Mouse (Mus musculus) adipocyte (in vitro differentiated cells): ENCODE measurements around the gene Rbm28.
"Not testable (repeated sequence)": the region's sequence is repeated elsewhere in the genome, so short reads cannot be mapped to it uniquely, and the experiment has no call there.

Experiments
- DNase-seq: peaks from one replicate; pipeline ENCODE4 v3.0.0-alpha.2; 2016; ENCODE audit warnings: low spot score

The Rbm28 gene

DNA sequence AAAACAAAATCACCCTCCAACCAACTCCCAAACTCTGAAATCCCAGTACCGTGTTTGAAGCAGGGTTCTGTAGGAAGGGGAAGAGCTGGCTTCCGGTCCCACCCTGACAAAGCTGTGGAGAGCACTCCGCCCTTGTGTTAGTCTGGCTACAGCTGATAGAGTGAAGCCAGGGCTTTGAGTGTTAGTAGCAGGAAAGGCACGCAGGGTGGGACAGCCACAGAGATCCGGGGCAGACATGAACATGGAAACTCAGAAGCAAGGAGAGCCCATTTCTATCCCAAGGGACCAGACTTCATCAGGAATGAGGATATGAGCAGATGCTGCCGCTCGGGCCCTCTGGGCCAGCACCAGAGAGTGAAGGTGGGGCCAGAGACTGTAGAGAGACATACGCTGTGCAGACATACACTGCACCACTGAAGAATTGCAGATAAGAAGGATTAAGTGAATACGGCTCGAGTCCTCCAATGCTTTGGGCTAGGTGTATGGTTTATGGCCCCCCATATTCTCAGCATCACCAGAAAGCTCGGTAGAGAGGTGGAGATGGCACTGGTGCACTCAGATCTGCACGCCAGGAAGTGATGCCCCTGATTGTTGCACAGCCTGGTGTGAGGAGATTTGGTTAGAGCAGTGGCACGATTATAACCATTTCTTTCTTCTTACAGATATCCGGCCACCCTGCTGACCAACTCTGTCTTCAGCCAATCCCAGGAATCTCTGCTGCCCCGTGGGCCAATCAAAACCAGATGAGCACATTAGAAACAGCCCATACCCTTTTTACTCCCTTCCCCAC is 29.4 kb upstream of the Rbm28 start:
- no peak for DNase-seq

DNA sequence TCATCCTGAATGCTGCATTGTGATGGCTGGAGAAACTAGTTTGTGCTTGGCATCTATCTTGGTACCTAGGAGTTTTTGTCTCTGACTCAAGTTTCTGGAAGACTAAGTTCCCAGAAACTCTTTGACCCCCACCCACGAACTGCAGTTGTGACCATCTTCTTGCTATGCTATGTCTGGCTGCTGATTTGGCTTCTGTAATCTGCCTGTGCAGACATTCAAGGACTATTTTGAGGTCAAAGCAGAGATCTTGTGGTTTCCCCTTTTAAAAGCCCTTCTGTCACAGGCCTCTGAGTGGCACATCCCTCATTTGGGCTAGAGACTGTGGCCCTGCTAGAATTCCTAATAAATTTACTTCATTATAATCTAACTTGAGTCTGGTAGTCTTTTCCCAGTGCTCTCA is 23.1 kb upstream of the Rbm28 start:
- no peak for DNase-seq

DNA sequence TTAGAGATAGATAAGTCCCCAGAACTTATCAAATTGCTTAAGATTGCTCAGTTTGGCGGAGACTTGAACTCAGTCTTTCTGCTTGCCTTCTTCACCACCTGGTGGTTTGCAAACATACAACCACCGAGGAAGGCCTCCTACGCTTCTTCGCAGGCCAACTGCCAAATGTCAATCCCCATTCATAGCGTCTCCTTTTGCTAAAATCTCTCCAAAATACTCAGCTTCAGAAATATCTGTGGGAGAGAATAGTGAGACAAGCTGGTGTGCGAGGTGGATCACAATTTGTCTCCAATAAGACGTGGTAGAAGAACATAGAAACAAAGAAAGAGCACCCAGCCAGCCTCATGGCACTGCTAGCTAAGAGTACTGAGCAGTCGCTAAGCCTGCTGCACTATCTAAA is 15.0 kb upstream of the Rbm28 start:
- DNase-seq, result no peak

DNA sequence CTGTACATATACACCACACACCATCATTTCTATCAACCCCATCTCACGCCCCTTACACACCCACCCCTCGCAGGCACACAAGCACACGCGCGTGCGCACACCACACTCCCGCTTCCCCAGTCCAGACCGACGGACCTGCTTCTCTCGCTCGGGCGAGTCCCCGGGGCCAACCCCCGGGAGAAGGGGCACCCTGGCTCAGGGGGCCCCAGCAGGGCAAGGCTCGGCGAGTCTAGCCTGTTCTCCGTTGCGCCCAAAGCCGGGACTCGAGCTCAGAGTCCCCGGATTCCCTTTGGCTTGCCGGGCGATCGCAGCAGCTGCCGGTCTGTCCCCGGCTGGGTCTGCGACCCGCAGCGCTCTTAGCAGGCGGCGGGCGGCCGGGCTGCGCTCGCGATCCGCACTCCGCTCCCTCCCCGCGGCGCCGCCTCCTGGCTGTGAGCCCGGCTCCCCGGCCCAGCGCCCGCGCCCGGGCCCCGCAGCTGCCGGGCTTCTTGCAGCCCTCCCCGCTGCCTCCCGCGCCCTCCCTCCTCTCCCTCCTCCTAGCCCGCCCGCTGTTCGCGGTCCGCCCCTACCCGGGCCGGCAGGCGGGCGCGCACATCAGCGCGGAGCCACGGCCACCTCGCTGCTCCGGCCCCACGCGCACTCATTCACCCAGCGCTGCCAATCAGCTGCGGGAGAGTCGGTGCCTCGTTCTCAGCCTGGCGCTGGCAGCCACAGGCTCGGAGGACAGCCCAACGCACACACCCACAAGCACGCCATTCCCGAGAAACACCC is 14.3 kb upstream of the Rbm28 start, which contains the start of gene Prrt4:
TSS of gene Prrt4 (minus strand) at position 697 of the 771 bp plus-strand sequence.
- no peak for DNase-seq

DNA sequence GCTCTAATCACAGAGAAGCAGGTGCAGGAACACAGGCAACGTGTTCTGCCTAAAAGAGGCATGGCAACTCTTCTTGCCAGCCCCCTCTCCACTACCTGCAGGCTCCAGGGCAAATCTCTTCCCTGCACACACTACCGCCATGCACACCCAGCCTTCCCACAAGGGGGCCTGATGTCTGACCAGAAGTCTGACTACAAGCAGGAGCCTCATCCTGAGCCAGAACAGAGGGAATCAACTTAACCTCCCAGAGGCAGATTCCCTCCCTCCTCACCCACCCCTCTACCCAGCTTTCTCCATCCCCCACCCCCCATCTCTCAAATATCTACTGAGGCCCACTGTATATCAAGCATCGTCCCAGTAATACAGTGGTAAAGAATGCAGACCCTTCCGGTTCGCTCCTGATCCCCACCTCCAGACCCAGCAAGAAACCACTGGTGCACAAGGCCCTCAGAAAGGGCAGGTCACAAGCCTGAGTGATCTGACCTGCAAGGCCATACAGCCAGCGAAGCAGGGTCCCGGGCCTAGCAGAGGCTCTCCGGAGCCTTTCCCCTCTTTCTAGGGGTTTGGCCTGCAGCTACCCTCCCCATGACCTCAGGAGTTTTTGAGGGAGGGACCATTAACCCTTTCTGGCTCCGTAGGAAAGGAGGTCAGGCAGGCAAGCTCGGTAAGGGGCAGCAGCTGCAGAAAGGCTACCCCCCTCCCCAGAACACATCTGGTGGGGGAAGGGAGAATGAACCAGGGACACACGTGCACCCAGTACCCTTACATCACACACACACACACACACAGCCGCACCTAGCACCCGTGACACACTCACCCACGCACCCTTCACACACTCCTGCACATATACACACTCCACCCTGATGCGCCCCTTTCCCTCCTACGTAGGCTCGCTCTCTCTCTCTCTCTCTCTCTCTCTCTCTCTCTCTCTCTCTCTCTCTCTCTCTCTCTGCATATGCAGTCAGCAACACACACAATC is 13.4 kb upstream of the Rbm28 start:
- no peak for DNase-seq

DNA sequence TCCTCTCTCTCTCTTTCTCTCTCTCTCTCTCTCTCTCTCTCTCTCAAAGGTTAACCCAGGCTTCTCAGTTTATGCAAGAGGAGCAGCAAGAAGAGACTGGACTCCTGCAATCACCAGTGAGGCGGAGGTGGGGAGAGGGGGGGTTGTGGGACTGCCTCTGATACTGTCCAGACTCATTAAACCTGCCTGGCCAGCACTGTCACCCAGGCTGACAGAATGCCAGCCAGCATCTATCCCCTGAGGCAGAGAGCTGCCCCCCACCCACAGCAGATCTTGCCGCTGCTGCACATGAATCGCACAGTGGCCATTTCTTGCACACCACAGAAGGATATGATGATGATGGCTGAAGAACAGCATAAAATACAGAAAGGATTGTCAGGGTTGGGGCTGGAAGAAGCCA is 10.3 kb upstream of the Rbm28 start:
- no peak for DNase-seq

DNA sequence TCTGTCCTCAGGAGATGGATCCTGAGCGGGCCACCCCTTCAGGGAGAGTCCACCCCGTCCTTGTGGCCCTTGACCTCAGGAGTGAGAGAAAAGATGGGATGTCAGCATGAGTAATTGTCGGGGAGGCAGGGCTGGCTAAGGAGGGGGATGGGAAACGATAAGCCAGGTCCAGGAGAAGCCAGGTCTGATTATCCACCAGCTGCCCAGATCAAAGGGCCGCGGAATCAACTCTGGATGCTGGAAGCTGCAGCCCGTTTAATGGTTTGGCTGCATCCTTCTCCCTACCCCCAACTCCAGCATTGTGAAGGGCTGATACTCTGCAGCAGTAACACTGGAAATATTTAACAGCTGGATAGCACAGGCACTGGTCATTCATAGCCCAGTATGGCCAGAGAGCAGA is 9.6 kb upstream of the Rbm28 start:
- DNase-seq, result no peak

DNA sequence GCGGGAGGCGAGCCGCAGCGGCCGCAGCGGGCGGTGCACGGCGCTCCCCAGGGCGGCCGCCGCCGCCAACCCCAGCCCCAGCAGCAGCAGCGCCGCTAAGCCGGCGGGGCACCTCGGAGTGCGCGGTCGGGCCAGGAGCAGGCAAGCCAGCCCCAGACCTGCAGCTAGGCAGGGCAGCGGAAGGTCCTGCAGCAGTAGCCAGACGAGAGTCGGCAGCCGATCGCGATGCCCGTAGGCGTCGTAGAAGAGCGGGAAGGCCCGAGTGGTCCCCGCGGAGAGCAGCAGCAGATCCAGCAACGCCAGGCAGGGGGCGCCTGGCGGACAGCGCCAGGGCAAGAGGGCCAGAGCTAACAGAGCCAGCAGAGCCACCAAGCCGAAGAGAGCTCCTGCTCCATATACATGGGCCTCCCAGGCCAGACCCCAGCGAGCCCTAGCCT is 6.2 kb upstream of the Rbm28 start:
- no peak for DNase-seq

DNA sequence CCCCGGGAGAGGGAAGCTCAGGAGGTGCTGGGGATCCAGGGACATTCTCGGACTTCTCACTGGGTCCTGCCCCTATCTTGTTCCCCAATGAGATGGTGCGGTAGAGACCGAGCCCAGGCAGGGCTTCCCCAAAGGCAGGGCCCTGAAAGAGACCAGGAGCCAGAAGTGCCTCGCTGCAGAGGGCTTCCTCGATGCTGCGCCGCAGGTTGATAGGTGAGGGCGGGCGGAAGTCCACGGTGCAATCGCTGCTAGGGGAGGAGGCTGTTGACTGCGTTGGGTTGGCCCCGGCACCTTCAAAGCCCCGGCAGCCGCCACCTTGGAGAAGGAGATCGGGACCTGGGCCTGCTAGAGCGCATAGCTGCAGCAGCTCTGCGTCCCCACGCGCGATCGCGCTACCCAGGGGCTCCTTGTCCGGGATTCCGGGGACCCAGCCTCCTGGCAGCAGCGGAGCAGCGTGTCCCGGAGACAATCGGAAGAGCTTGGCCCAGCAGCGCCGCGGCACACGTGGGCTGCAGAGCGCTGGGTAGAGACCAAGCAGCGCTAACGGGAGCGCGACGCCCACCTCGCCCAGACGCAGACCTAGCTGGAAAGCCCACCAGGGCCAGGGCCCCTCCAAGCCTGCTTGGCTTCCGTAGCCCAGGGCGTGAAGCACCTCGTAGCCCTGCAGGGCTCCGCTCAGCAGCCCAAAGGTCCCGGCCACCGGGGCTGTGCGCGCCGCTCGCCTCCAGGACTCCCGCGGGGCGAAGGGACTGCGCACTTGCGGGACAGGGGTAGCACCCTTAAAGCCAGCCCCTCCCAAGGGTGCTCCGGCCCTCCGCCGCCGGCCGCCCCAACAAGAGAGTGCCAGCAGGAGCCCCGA is 5.5 kb upstream of the Rbm28 start:
- DNase-seq, result no peak

DNA sequence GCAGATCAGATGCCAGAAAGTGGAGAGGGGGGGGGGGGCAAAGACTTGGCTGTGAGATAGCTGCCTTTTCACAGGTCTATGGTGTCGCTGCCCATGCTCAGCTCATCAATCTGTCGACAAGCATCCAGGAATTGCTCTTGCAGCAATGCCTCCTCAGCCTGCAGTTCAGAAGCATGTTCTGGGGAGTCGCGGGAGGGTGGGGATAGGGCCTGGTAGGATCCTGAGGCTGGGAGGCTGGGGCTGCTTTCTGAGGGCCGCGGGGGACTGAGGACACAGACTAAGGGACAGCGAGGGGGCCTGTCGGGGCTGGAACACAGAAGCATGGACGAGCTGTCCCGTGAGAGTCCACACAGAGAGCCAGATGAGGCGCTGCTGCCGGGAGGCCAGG is 4.9 kb upstream of the Rbm28 start:
- DNase-seq, result no peak

DNA sequence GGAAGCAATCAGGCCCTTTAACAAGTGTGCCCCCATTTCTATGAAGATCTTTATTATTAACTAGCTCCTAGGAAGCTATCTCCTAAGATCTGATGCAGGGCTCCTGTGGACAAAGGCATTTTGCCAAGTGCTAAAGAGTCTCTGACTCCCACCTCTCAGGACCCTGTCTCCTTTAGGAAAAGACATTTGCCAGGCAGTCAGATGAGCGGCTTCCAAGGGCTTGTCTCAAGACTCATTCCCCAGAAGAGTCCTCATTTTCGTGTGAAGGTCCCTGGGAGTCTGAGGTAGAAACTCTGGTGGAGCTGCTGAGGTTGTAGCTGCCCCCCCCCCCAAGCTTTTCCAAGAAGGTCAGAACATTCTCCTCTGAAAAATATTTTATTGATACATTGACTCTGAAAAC is 4.1 kb upstream of the Rbm28 start:
- DNase-seq, result no peak

DNA sequence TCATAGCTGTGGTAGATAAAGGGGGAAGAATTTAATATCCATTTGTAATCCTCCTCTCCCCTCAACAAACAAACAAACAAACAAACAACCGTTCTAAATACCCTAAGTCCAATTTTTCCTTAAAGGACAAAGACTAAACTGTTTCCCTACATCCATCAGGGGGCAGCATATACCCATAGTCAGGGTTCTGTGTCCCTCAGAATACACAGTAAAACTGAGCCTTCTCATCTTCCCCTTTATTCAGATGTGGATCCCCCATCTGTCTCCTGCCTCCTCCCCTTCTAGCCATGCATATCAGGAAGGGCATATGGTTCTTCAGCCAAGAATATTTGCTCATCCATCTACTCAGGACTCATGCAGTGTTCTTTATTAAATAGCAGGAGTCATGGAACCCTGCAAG is 1.4 kb upstream of the Rbm28 start:
- peak; percentile 85 for DNase-seq

DNA sequence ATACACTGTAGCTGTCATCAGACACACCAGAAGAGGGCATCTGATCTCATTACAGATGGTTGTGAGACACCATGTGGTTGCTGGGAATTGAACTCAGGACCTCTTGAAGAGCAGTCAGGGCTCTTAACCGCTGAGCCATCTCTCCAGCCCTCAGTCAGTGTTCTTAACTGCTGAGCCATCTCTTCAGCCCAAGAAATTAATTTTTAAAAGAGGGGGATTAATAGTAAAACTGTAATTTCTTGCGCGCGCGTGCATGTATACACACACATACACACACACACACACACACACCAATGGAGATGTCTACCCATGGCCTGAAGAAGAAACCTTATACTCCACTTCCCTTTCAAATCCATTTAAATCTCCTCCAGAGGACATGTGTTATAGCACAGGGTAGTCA is 3.5 kb downstream of the Rbm28 start:
- not testable (repeated sequence) for DNase-seq

DNA sequence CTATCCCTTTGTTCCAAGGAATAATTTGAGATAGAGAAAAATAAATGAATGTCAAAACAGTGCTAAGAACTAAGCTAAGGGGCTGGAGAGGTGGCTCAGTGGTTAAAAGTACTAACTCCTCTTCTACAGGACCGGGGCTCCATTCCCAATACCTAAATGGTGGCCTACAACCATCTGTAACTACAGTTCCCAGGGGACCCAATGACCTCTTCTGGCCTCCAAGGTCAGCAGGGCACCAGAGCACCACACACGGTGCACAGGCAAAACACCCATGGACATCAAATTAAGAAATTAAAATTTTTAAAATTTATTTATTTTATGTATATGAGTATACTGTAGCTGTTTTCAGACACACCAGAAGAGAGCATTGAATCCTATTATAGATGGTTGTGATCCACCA is 4.0 kb downstream of the Rbm28 start:
- DNase-seq, result no peak

DNA sequence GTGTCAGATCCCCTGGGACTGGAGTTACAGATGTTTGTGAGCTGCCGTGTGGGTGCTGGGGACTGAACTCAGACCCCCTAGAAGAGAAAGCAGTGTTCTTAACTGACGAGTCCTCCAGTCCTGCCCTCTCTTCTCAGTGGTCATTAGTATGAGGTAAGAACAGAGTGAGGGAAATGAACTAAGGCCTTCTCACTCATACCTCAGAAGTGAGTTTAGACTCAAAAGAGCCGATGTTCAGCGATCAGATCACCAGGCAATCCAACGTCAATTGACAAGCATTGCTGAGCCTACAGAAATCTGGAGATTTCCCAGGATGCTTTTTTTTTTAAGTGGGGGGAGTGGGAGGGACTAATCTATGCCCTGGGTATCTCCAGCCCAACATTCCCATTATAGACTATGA is 8.5 kb downstream of the Rbm28 start:
- no peak for DNase-seq

DNA sequence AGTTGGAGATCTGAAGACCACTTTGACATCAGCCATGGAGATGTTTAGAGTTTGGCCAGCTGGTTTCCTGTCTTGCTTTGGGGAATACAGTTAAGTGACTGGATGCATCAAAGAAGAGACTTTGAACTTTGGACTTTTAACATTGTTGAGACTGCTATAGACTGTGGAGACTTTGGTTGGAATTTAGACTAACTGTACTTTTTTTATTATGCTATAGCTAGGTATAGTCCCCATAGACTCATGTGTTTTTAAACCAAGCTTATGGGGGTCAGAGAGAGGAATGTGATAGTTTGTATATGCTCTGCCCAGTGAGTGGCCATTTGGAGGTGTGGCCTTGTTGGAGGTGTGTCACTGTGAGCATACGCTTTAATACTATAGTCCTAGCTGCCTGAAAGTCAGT is 14.8 kb downstream of the Rbm28 start:
- no peak for DNase-seq

DNA sequence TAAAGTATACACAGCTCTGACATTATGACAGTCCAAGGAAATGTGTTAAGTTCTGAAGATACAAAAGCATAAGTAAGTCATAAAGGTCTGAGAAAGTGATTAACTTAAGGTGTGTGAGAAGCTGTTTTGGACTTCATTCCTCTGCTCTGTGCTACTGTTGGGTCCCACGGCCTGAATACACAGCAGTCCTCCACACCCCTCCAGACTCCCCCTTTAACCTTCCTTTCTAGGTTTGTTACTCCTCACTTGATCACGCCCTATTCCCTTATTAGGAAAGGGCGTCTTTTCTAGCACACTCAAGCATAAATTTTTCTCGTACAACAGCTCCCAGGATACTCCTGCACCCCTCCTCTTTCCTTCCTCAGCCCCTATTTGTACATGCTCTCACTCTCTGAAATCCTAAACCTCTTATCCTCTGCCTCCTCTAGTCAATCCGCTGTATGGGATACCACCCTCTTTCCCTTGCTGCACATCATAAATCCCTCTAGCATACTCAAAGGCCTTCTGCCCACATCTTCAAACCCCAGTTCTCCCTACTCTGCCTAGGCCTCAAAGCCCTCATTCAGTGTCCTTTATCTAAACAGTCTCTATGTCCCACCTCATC is 17.3 kb downstream of the Rbm28 start:
- DNase-seq, result no peak

DNA sequence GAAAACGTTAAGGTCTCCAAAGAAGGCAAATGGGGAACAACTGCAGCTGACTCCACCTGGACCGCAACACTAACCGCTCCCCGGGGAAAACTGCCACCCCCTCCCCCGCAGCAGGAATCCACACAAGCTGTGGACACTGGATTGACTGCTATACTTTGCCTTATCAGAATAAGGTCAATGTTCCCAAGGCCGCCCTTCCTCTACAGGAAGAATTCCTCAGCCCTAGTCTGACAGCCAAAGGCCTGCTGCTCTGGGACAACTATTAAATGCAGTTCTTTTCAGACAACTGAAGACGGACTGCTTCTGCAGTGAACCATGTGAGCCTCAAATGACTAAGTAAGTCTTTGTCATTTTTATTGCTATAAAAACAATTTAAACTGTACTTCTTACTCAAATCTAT is 18.2 kb downstream of the Rbm28 start:
- no peak for DNase-seq

DNA sequence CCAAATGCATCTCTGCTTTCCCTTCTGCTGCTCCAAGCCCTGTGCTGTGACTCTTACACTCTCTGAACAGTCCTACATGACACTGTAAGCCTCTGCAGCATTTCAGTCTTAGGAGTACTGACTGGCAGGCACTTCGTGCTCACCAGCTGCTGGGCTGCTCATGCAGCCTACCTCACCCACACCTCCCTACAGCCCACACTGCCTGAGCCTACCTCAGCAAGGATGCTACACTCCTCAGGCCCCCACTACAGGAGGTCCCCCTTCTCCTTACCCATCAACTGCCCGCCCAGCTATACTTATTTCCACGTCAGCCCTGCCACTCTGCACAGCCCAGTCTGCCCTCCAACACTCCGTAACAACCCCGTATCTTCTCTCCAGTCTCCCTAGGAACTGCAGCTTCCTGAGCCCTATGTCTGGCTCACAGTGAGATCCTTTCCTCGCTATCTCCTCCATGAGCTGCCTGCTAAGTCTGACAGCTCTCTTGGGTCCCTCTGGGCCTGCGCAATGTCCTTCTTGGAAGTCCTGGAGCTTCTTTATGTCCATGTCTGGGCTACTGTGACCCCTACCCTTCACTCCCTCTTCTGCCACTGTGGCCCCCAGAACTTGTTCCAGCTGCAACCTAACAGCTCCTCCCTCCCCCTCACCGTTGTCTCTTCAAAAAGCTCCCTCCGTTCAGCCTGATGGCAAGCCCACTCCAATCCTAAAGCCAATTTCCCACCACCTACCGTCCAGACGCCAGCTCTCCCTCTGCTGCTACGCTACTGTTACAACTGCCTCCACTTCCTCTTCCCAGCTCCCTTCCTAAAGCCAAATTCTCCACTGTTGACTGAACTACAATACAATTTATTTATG is 19.1 kb downstream of the Rbm28 start:
- DNase-seq, result no peak

DNA sequence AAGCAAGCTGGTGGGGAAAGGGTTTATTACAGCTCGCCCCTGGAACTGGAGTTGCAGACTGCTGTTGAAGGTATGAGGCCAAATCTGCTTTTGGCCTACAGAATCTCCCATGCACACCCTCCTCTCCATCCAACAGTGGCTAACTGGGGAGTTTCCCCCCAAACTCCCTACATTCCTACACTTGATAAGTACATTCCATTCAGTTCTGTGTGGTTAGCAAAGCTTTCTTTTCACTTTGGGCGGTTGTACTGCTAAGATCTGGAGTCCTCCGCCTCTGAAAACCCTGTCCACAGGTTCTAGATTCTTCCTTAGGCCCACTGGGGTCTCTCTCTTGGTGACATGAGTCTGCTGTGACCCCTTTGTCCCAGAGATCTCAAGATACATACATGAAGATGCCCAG is 19.8 kb downstream of the Rbm28 start:
- no peak for DNase-seq
